Mouse (Mus musculus) G1E (cell line): Measurements from ENCODE around the gene Cyb5b.

Experiments used
- CTCF ChIP-seq: IDR thresholded peaks from 2 replicates; pipeline ENCODE4 v1.5.1; 2012; ENCODE audit warnings: low read depth, low read length, inconsistent platforms, mixed read lengths
- GATA1 ChIP-seq: IDR thresholded peaks from 2 replicates; pipeline ENCODE4 v1.6.1; 2012; ENCODE audit warnings: borderline replicate concordance, low read length, inconsistent platforms, mixed read lengths
- TAL1 ChIP-seq: conservative IDR thresholded peaks from 2 replicates; pipeline ENCODE4 v1.6.1; 2012; ENCODE audit warnings: low read depth, low read length, inconsistent platforms, mixed read lengths

DNA sequence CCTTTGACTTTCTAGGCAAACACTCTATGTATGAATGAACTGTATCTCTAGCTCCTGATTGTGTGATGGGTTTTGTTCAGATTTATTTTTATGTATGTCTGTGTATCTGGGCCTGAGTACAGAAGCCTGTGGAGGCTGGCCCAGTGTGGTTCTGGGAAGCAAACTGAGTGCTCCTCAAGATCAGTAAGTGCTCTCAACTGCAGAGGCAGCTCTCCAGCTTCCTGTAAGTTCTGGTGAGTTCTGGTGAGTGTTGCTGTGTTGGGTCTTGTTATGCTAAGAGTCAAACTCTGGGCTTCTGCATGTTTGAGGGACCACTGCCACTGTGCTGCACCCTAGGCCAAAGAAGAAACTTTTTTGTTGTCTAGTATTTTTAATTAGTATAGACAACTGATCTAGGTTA is 8.4 kb downstream of the Cyb5b start:
- TF ChIP-seq GATA1 (no peak), CTCF (no peak), TAL1 (no peak)
